Mouse (Mus musculus) midbrain, embryonic 14.5 days (tissue): Measurements from ENCODE around the gene Nhp2. TPM values are rescaled to one million over a fixed set of nuclear protein-coding genes. Genes with fewer than 3 reads are reported as not detected.
"Not testable (repeated sequence)": the region's sequence is repeated elsewhere in the genome, so short reads cannot be mapped to it uniquely, and the experiment has no call there.

ENCODE experiments used
- ATAC-seq: fragments of 200-750 bp; cut with Nextera tagmentation; 2 replicates; pipeline ENCODE4 v1.8.0; 2017; ENCODE audit warnings: moderate number of reproducible peaks, moderate library complexity; ENCODE audit not compliant: low FRiP score, low TSS enrichment
- DNase-seq: peaks from one replicate; pipeline ENCODE4 v3.0.0-alpha.2; 2015
- H3K27ac ChIP-seq: fragments of 300-500 bp; sonication (generic); replicated peaks from 2 replicates; pipeline ENCODE4 v1.5.1; 2014; ENCODE audit warnings: mild to moderate bottlenecking, low read depth, low read length, moderate library complexity
- H3K27me3 ChIP-seq: fragments of 300-500 bp; sonication (generic); 2 replicates; pipeline ENCODE4 v1.6.1; 2014; ENCODE audit warnings: low read length, control low read depth, mixed read lengths; ENCODE audit not compliant: control insufficient read depth, insufficient read depth
- H3K36me3 ChIP-seq: fragments of 300-500 bp; sonication (generic); 2 replicates; pipeline ENCODE4 v1.6.1; 2014; ENCODE audit warnings: low read length, control low read depth; ENCODE audit not compliant: control insufficient read depth, insufficient read depth
- H3K4me1 ChIP-seq: fragments of 300-500 bp; sonication (generic); 2 replicates; pipeline ENCODE4 v1.6.1; 2014; ENCODE audit warnings: mild to moderate bottlenecking, antibody characterized with exemption, low read length, control low read depth; ENCODE audit not compliant: control insufficient read depth, insufficient read depth
- H3K4me2 ChIP-seq: fragments of 300-500 bp; sonication (generic); 2 replicates; pipeline ENCODE4 v1.6.1; 2014; ENCODE audit warnings: mild to moderate bottlenecking, low read length, moderate library complexity
- H3K4me3 ChIP-seq: fragments of 300-500 bp; sonication (generic); replicated peaks from 2 replicates; pipeline ENCODE4 v1.5.1; 2014; ENCODE audit warnings: low read depth, low read length
- H3K9ac ChIP-seq: fragments of 300-500 bp; sonication (generic); replicated peaks from 2 replicates; pipeline ENCODE4 v1.6.1; 2014; ENCODE audit warnings: mild to moderate bottlenecking, low read length, moderate library complexity
- H3K9me3 ChIP-seq: fragments of 300-500 bp; sonication (generic); 2 replicates; pipeline ENCODE4 v1.6.1; 2016; ENCODE audit warnings: low read length, control low read depth, mixed read lengths; ENCODE audit not compliant: control insufficient read depth
- WGBS: fragments of 180-500 bp; shearing (Covaris S2); extraction: QIAGEN DNeasy Blood & Tissue Kit; methylation state at CpG from one replicate; pipeline ENCODE4 v1.1.7; 2014; 5-methylcytosine and 5-hydroxymethylcytosine counted together
- polyA plus RNA-seq: library from polyadenylated mRNA; unstranded; fragments of >200 nt; fragmentation: Nextera tagmentation; extraction: Ambion mirVana; gene quantifications from 2 replicates; pipeline ENCODE4 v1.2.1, GENCODE M21; 2014

Gene Nhp2
- polyA plus RNA-seq, 1 experiment from 2014 or later: 107 TPM

- H3K4me3 ChIP-seq: no peak overlapping the region
- H3K36me3 ChIP-seq: no peaks in the 10 kb centered on the region
- H3K9me3 ChIP-seq: no peaks in the 10 kb centered on the region
- no peak overlapping the region for H3K27ac ChIP-seq
- WGBS: 88% methylated on average over 4 of the region's 4 CpGs
- ATAC-seq (no peak), DNase-seq (no peak)
- H3K27me3 ChIP-seq: peaks cover 13% of the 10 kb centered on the region; the same call in 1 of the 2 replicates
- no peak overlapping the region for H3K9ac ChIP-seq
- H3K4me1 ChIP-seq: peaks cover 16% of the 10 kb centered on the region
- no peak overlapping the region for H3K4me2 ChIP-seq
Measured at GRCm38 (mm10) chr11:51652889-51653418, 33.4 kb downstream of the Nhp2 start.

- 80% methylated on average over 6 of the region's 6 CpGs for WGBS
- H3K27me3 ChIP-seq: peaks cover 13% of the 10 kb centered on the region; the same call in 1 of the 2 replicates
- DNase-seq: no peak
- no peak overlapping the region for H3K9ac ChIP-seq
- H3K27ac ChIP-seq: no peak overlapping the region
- H3K36me3 ChIP-seq: no peaks in the 10 kb centered on the region
- H3K9me3 ChIP-seq: no peaks in the 10 kb centered on the region
- no peak overlapping the region for H3K4me2 ChIP-seq
- peaks cover 14% of the 10 kb centered on the region for H3K4me1 ChIP-seq
- H3K4me3 ChIP-seq: no peak overlapping the region
- ATAC-seq: no peak
Measured at GRCm38 (mm10) chr11:51653736-51654135, 34.2 kb downstream of the Nhp2 start.

- DNase-seq (no peak), ATAC-seq (no peak)
- Histone ChIP-seq H3K4me3 (no peak overlapping the region), H3K4me2 (no peak overlapping the region), H3K9me3 (no peaks in the 10 kb centered on the region), H3K4me1 (0 out of 2 replicates have a peak, but pooled peaks cover 4% of the 10 kb centered on the region), H3K9ac (no peak overlapping the region), H3K36me3 (no peaks in the 10 kb centered on the region), H3K27me3 (peaks cover 8% of the 10 kb centered on the region; the same call in 1 of the 2 replicates), H3K27ac (no peak overlapping the region)
- 93% methylated on average over 3 of the region's 3 CpGs for WGBS
Measured at GRCm38 (mm10) chr11:51654891-51655290, 35.4 kb downstream of the Nhp2 start.

- no peak overlapping the region for H3K27ac ChIP-seq
- WGBS: 87% methylated on average over 10 of the region's 10 CpGs
- no peak overlapping the region for H3K4me3 ChIP-seq
- no peak for DNase-seq
- H3K27me3 ChIP-seq: no peaks in the 10 kb centered on the region
- H3K9me3 ChIP-seq: no peaks in the 10 kb centered on the region
- no peak overlapping the region for H3K4me2 ChIP-seq
- H3K4me1 ChIP-seq: no peaks in the 10 kb centered on the region
- no peak for ATAC-seq
- no peaks in the 10 kb centered on the region for H3K36me3 ChIP-seq
- H3K9ac ChIP-seq: no peak overlapping the region
Measured at GRCm38 (mm10) chr11:51656798-51657521, 37.4 kb downstream of the Nhp2 start.

GRCm38 (mm10) chr11:51658291-51658690 is 38.8 kb downstream of the Nhp2 start:
- Histone ChIP-seq H3K27me3 (no peaks in the 10 kb centered on the region), H3K9ac (no peak overlapping the region), H3K27ac (no peak overlapping the region), H3K4me1 (no peaks in the 10 kb centered on the region), H3K9me3 (no peaks in the 10 kb centered on the region), H3K4me3 (no peak overlapping the region), H3K4me2 (no peak overlapping the region), H3K36me3 (no peaks in the 10 kb centered on the region)
- ATAC-seq (no peak), DNase-seq (no peak)
- WGBS: 75% methylated on average over 7 of the region's 7 CpGs

- no peak for ATAC-seq
- H3K9me3 ChIP-seq: no peaks in the 10 kb centered on the region
- 79% methylated on average over 6 of the region's 6 CpGs for WGBS
Measured at GRCm38 (mm10) chr11:51658705-51659104, 39.2 kb downstream of the Nhp2 start.

GRCm38 (mm10) chr11:51661867-51662365 is 42.4 kb downstream of the Nhp2 start:
- DNase-seq (no peak), ATAC-seq (no peak)
- no peaks in the 10 kb centered on the region for H3K27me3 ChIP-seq
- no peak overlapping the region for H3K27ac ChIP-seq
- H3K4me3 ChIP-seq: no peak overlapping the region
- no peaks in the 10 kb centered on the region for H3K4me1 ChIP-seq
- no peaks in the 10 kb centered on the region for H3K9me3 ChIP-seq
- 71% methylated on average over 16 of the region's 16 CpGs for WGBS
- no peak overlapping the region for H3K9ac ChIP-seq
- no peak overlapping the region for H3K4me2 ChIP-seq
- H3K36me3 ChIP-seq: no peaks in the 10 kb centered on the region

More at GRCm38 (mm10) chr11:51658705-51659104, 39.2 kb downstream of the Nhp2 start:
- DNase-seq: peak; percentile 15
- no peak overlapping the region for H3K27ac ChIP-seq
- H3K36me3 ChIP-seq: no peaks in the 10 kb centered on the region
- no peak overlapping the region for H3K4me2 ChIP-seq
- H3K9ac ChIP-seq: no peak overlapping the region
- H3K27me3 ChIP-seq: no peaks in the 10 kb centered on the region
- H3K4me1 ChIP-seq: no peaks in the 10 kb centered on the region
- H3K4me3 ChIP-seq: no peak overlapping the region

- WGBS: 79% methylated on average over 7 of the region's 7 CpGs
Measured at GRCm38 (mm10) chr11:51662632-51663031, 43.1 kb downstream of the Nhp2 start.

GRCm38 (mm10) chr11:51664747-51665146 is 45.2 kb downstream of the Nhp2 start:
- H3K4me3 ChIP-seq, H3K4me2 ChIP-seq, H3K36me3 ChIP-seq, H3K9ac ChIP-seq, H3K4me1 ChIP-seq, ATAC-seq, H3K27me3 ChIP-seq, H3K9me3 ChIP-seq, H3K27ac ChIP-seq, DNase-seq: not testable (repeated sequence)
- 97% methylated on average over 7 of the region's 7 CpGs for WGBS

More at GRCm38 (mm10) chr11:51662632-51663031, 43.1 kb downstream of the Nhp2 start:
- H3K4me2 ChIP-seq: no peak overlapping the region
- DNase-seq: no peak
- H3K4me3 ChIP-seq: no peak overlapping the region
- H3K4me1 ChIP-seq: no peaks in the 10 kb centered on the region
- no peak for ATAC-seq
- H3K27ac ChIP-seq: no peak overlapping the region
- H3K9me3 ChIP-seq: no peaks in the 10 kb centered on the region
- no peak overlapping the region for H3K9ac ChIP-seq
- H3K36me3 ChIP-seq: no peaks in the 10 kb centered on the region
- no peaks in the 10 kb centered on the region for H3K27me3 ChIP-seq
